Mouse (Mus musculus) cortical plate, adult 2 months (tissue): ENCODE measurements around the gene Vsig2.
A peak's percentile ranks its signal among the peaks of the same experiment; 100 is the strongest.

Experiments
- CTCF ChIP-seq: fragments of 200-500 bp; IDR thresholded peaks from 2 replicates; pipeline ENCODE4 v1.5.1; 2011; ENCODE audit warnings: mild to moderate bottlenecking, control low read depth, low read length; ENCODE audit not compliant: insufficient read depth; ENCODE audit errors: extremely low read depth
- POLR2A ChIP-seq: fragments of 200-500 bp; IDR thresholded peaks from 2 replicates; pipeline ENCODE4 v1.6.1; 2011; ENCODE audit warnings: mild to moderate bottlenecking, low read length, control low read depth; ENCODE audit not compliant: insufficient read depth; ENCODE audit errors: extremely low read depth

DNA sequence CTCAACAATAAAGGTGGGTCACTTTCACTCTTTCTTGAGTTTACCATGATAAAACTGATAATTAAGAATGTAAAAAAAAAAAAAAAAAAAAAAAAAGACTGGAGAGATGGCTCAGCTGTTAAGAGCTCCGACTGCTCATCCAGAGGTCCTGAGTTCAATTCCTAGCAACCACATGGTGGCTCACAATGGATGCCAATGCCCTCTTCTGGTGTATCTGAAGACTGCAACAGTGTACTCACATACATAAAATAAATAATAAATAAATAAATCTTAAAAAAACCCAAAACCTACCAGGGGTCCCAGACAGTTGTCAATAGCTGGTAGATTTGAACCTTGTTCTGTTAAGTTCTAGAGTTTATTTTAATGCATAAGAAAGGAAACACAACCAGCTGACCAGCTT lies 7.8 kb downstream of the Vsig2 start:
- TF ChIP-seq CTCF (0 out of 2 replicates have a peak, but pooled peaks have one; percentile 7), POLR2A (no peak)
